Mouse (Mus musculus): ENCODE data around the gene Fam161b.
A peak's percentile ranks its signal among the peaks of the same experiment; 100 is the strongest.
"Not testable (repeated sequence)": the region's sequence is repeated elsewhere in the genome, so short reads cannot be mapped to it uniquely, and the experiment has no call there.

Gene Fam161b

GRCm38 (mm10) chr12:84382369-84382768 lies 20.7 kb upstream of the Fam161b start:
- no peak for DNase-seq (ENCODE audit: low read depth, low spot score)

- DNase-seq (ENCODE audit: low read depth, low spot score): no peak
Measured at GRCm38 (mm10) chr12:84373831-84374481, 12.3 kb upstream of the Fam161b start.

GRCm38 (mm10) chr12:84371647-84372046 lies 10.0 kb upstream of the Fam161b start:
- no peak for DNase-seq (ENCODE audit: low read depth, low spot score)

- peak; percentile 72 for DNase-seq (ENCODE audit: low read depth, low spot score)
Measured at GRCm38 (mm10) chr12:84366971-84367370, 5.3 kb upstream of the Fam161b start.

DNA sequence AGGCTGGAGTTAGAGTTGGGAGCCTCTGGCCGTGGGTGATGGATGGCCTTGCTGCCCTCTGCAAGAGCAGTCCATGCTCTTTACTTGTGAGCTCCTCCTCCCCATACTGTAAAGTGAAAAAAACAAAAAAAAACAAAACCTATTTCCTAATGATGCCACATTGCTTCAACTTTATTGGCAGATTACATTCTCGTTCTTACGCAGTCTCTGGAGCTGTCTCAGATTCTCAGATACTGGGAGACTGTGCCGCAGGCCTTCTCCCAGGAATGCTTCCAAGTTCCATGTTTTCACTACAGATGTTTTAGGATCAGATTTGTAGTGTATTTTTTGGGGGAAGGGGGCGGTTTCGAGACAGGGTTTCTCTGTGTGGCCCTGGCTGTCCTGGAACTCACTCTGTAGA lies 3.5 kb upstream of the Fam161b start:
- no peak for DNase-seq (ENCODE audit: low read depth, low spot score)

DNA sequence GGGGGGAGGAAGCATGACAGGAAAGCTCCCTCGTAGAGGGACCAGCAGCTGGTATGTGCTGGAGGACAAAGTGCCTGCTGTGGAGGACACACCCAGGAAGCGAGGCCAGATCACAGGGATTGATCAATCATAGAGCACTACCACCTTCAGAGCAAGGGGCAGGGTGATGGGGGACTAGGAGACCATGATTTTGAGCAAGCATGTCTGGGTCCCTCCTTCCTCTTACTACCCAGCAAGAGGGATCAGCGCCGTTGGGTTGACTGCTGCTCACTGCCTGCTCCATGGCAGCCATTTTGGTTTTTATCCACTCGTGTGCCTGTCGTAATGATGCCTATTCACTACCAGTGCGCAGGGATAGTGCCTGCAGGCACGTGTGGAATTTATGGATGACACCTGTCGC lies 2.7 kb upstream of the Fam161b start:
- peak; percentile 27 for DNase-seq (ENCODE audit: low read depth, low spot score)

DNA sequence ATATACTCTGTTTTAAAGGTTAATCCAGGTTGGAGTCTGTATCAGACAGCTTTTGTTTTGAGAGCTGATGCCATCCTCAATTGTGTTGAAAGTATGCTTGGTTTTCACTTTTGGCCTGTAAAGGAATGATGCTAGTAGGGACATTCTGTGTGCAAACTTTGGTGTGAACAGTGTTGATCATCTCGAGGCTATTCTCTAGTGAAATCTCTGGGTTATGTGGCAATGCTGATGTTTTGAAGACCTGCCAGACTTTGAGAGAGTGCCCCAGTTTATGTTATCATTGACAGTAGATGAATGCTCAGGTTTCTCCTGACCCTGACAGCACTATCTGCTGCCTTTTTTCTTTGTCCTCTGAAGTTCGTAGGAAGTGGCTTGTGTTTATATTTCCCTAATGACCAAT lies 1.2 kb upstream of the Fam161b start:
- DNase-seq (ENCODE audit: low read depth, low spot score): no peak

- not testable (repeated sequence) for DNase-seq (ENCODE audit: low read depth, low spot score)
Measured at GRCm38 (mm10) chr12:84358699-84359098, 2.9 kb downstream of the Fam161b start.

- peak; percentile 48 for DNase-seq (ENCODE audit: low read depth, low spot score)
Measured at GRCm38 (mm10) chr12:84347192-84347591, 14.4 kb downstream of the Fam161b start.

DNA sequence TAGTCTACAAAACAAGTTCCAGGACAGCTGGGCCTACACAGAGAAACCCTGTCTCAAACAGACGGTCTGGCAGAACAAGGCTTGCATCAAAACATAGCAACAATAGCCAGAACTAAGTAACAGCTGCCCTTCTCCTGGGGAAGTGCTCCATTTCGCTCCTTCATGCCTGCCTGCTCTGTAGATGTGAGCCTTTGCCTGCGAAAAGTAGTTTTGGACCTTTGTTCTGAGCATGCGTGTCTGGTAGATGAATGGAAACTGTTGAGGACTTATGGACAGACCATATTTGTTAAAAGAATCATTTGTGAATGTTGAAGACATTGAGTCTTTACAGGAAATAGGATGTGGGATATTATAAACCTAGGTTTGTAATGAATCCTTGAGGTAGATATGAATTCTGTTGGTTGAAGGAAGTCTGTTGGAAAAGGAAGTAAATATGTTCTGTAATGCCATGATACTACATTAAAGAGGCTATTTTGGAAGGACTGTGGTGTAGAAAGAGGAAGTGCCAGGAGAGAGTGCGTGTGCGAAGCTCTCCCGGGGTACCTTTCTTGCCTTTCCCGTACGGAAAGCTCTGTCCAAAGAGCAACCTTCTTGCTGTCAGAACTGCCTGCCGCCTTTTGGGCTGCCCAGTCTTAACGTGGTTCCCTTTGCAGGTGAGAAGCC lies 24.5 kb downstream of the Fam161b start:
- no peak for DNase-seq (ENCODE audit: low read depth, low spot score)

DNA sequence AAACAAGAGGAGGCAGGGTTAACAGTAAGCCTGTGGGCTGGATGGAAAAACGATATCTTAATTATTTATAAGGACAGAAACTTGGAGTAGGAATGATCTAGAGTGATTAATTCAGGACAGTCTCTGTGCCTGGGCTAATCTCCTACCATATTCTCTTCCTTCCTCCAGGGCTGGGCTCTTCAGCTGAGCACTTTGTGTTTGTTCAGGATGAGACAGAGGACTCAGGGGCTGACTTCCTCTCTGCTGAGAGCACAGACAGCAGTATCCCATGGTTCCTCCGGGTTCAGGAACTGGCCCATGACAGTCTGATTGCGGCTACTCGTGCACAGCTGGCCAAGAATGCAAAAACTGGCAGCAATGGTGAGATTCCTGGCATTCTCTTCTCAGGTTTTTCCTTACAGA lies 34.5 kb downstream of the Fam161b start:
- DNase-seq (ENCODE audit: low read depth, low spot score): no peak

GRCm38 (mm10) chr12:84316721-84317621 lies 44.7 kb downstream of the Fam161b start, which contains the start of gene Zfp410:
Zfp410 (plus strand) TSS chr12:84316852.
- peak; percentile 83 for DNase-seq (ENCODE audit: low read depth, low spot score)

DNA sequence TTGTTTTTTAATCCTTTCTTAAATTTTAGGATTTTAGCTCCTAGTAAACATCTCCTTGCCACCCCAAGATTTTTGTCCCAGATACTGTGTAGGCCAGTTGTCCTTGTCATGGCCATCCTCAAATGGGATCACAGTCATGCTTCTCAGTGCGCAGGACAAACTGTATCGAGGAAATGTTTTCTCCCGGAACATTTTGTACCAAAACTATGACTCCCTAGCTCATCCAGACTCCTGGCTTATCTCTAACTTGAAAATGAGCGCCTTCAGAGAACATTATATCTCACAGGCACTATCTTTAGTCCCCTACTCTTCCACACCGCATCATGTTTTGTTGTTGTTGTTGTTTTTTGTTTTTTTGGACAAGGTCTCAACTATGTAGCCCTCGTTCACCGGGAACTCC lies 45.6 kb downstream of the Fam161b start:
- DNase-seq (ENCODE audit: low read depth, low spot score): no peak

GRCm38 (mm10) chr12:84311306-84311705 lies 50.3 kb downstream of the Fam161b start:
- DNase-seq (ENCODE audit: low read depth, low spot score): peak; percentile 59

DNA sequence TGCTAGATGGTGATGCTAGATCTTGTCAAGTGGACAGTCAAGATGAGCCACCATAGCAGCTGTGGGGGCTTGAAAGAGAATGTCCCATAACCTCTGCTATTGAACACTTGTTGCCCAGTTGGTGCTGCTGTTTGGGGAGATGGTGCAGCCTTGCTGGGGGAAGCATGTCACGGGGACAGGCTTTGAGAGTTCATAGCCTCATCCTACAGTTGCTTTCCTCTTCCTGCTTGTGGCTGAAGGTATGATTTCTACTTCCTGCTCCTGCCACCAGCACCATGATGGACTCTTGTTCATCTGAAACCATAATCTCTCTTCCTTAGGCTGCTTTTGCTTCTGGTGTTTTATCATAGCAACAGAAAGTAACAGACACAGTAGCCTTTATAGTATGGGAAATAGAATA lies 57.1 kb downstream of the Fam161b start:
- DNase-seq (ENCODE audit: low read depth, low spot score): no peak

- no peak for DNase-seq (ENCODE audit: low read depth, low spot score)
Measured at GRCm38 (mm10) chr12:84304101-84304500, 57.5 kb downstream of the Fam161b start.

DNA sequence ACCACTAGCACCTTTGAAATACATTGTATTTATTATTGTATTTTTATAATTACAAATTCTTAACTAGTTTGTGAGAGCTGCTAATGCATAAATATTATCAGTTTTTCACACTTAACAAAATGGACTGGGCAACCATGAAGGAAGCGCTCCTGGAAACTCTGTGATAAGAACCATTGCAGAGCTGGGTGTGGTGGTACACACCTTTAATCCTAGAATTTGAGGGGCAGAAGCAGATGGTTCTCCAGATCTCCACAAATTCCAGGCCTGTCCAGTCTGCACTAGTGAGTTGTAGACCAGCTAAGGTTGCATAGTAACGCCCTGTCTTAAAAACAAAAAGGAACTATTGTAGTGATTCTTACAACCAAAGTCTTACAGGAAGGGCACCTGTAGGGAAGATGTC lies 62.4 kb downstream of the Fam161b start:
- DNase-seq (ENCODE audit: low read depth, low spot score): no peak

DNA sequence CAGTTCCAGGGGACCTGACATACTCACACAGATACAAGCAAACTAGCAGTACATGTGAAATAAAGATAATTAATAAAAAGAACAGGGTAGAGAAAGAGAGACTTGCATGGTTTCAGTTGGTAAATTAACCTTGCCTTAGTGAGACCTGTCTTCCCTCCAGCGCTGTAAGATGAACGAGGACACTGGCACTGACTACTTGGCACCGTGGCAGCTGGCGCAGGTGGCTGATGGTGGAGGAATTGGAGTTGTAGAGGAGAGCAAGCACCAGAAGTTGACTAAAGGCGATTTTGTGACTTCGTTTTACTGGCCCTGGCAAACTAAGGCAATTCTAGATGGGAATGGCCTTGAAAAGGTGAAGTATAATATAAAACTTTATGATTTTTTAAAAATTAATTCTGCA lies 63.8 kb downstream of the Fam161b start:
- no peak for DNase-seq (ENCODE audit: low read depth, low spot score)
